Mouse (Mus musculus) limb, embryonic 15.5 days (tissue): ENCODE measurements around the gene Dclk2. TPM values are rescaled to one million over a fixed set of nuclear protein-coding genes. Genes with fewer than 3 reads are reported as not detected.

Source experiments
- ATAC-seq: fragments of 200-750 bp; cut with Nextera tagmentation; 2 replicates; pipeline ENCODE4 v1.8.0; 2017; ENCODE audit warnings: low read depth, moderate TSS enrichment; ENCODE audit not compliant: insufficient number of reproducible peaks, low FRiP score, low TSS enrichment
- H3K27ac ChIP-seq: fragments of 300-500 bp; sonication (generic); 2 replicates; pipeline ENCODE4 v1.5.1; 2015; ENCODE audit warnings: moderate library complexity, mild to moderate bottlenecking, inconsistent platforms
- H3K27me3 ChIP-seq: fragments of 300-500 bp; sonication (generic); 2 replicates; pipeline ENCODE4 v1.6.1; 2015; ENCODE audit warnings: inconsistent platforms
- H3K36me3 ChIP-seq: fragments of 300-500 bp; sonication (generic); 2 replicates; pipeline ENCODE4 v1.6.1; 2015; ENCODE audit warnings: inconsistent platforms
- H3K4me1 ChIP-seq: fragments of 300-500 bp; sonication (generic); 2 replicates; pipeline ENCODE4 v1.6.1; 2015; ENCODE audit warnings: inconsistent platforms
- H3K4me2 ChIP-seq: fragments of 300-500 bp; sonication (generic); 2 replicates; pipeline ENCODE4 v1.6.1; 2015; ENCODE audit warnings: mild to moderate bottlenecking, inconsistent platforms
- H3K4me3 ChIP-seq: fragments of 300-500 bp; sonication (generic); 2 replicates; pipeline ENCODE4 v1.5.1; 2015; ENCODE audit warnings: mild to moderate bottlenecking, inconsistent platforms
- H3K9ac ChIP-seq: fragments of 300-500 bp; sonication (generic); 2 replicates; pipeline ENCODE4 v1.6.1; 2015; ENCODE audit warnings: inconsistent platforms
- H3K9me3 ChIP-seq: fragments of 300-500 bp; sonication (generic); 2 replicates; pipeline ENCODE4 v1.6.1; 2016; ENCODE audit warnings: inconsistent platforms
- WGBS: fragments of 180-500 bp; shearing (Covaris S2); methylation state at CpG from one replicate; pipeline ENCODE4 v1.1.7; 2015; 5-methylcytosine and 5-hydroxymethylcytosine counted together
- polyA plus RNA-seq: library from polyadenylated mRNA; unstranded; fragments of >200 nt; fragmentation: Nextera tagmentation; extraction: Ambion mirVana; gene quantifications from 2 replicates; pipeline ENCODE4 v1.2.1, GENCODE M21; 2015

Gene Dclk2
- polyA plus RNA-seq, 1 experiment from 2014 or later: 4.5 TPM

DNA sequence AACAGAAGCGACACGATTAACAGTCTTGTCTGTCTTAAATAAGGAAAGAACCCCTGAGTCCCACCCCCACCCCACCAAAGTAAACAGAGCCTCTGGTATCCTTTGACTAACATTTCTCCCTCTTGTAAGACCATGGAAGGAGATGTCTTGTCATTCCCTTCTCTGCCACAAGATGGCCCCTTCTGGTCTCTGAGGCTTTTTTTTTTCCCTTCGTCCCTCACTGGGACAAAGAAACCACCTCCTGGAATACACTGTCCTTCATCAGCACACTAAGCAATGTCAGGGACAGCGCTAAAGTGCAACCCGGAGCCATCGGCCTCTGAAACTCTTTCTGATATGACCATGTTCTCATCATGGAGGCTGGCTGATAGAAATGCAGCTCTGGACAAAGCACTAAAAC is 131.9 kb downstream of the Dclk2 start:
- H3K27ac ChIP-seq: no peak overlapping the region
- H3K4me2 ChIP-seq: no peak overlapping the region
- ATAC-seq: no peak

DNA sequence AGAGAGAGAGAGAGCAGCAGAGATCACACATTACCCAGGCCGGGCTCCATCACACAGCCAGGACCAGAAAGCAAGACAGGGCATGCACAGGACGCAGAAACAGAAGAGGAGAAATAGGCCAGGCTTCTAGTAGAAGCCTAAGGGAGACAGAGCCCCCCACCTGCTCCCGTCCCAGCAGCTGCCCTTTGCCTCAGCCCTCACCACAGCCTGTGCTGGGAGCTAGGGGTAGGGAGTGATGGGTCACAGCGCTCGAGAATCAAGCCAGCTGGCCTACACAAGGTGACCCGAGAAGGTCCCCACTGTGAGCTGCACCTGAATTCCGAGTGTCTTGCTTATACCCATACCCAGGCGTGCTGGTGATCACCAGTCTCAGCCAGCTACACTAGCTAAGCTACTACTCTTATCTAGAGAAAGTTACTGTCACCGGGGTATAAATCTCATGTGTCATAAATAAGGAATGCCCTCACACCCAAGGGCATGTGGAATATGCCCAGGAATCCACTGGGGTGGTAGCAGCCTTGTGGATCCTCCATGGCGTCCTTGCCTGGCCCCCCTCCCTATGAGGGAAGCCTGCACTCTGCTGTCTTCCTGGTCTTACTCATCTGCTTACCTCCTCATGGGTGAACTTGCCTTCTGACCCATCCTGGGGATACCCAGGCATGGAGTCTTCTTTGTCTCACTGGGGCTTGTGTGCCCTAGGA is 133.1 kb downstream of the Dclk2 start:
- Histone ChIP-seq H3K4me3 (no peak overlapping the region), H3K36me3 (0 out of 2 replicates have a peak, but pooled peaks cover 2% of the 10 kb centered on the region), H3K9me3 (no peaks in the 10 kb centered on the region), H3K4me1 (peaks cover 30% of the 10 kb centered on the region), H3K27ac (peak overlapping the region; percentile 47; the same call in 1 of the 2 replicates), H3K27me3 (no peaks in the 10 kb centered on the region), H3K4me2 (no peak overlapping the region), H3K9ac (no peak overlapping the region)
- 75% methylated on average over 10 of the region's 10 CpGs for WGBS
- no peak for ATAC-seq

More for the DNA sequence above, 131.9 kb downstream of the Dclk2 start:
- no peaks in the 10 kb centered on the region for H3K9me3 ChIP-seq
- H3K4me1 ChIP-seq: peaks cover 32% of the 10 kb centered on the region
- no peak overlapping the region for H3K9ac ChIP-seq
- H3K27me3 ChIP-seq: no peaks in the 10 kb centered on the region
- H3K36me3 ChIP-seq: no peaks in the 10 kb centered on the region
- WGBS: 53% methylated on average over 6 of the region's 6 CpGs
- no peak overlapping the region for H3K4me3 ChIP-seq

DNA sequence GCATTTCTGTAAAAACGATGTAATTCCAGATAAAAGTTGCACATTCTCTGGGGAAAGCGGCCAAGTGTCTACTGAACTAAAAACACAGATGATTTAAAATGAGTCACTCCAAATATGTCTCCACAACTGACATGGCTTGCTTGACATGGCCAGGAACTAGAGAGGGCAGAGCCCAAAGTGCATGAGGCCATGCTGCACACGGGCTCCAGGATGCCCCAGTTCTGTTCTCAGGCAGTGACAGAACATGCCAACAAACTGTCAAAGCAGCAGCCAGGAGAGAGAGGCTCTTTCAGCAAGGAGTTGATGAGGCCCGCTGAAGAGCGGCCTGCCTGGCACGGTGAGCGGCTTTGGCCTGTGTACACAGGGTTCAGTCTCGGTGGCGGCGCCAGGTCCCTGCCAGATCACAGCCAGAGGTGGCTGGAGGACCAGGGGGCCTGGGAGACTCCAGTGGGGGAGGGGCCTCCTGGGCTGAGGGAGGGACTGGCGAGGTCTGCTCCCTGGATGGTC is 133.8 kb downstream of the Dclk2 start:
- ATAC-seq: peak; percentile 38; the same call in 1 of the 2 replicates

DNA sequence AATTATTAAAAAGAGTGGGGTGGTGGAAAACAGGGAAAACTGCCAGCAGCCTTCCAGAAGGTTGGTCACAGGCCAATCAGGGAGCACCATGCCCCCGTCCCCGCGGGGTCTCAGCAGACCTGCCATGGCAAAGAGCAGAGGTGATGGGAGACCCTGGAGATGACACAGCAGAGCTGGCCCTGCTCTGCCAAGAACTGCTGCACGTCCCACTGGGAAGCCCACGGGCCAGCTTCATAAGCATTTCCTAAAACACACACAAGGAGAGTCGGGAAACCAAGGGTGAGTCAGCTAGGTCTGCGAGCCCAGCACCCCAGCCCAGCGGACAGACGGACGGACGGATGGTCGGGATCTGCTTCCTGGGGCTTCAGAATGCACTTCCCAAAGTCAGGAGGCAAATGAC is 134.4 kb downstream of the Dclk2 start:
- ATAC-seq: no peak

More for the DNA sequence above, 133.8 kb downstream of the Dclk2 start:
- peaks cover 30% of the 10 kb centered on the region for H3K4me1 ChIP-seq
- WGBS: 46% methylated on average over 11 of the region's 11 CpGs
- H3K9me3 ChIP-seq: no peaks in the 10 kb centered on the region
- H3K27ac ChIP-seq: peak overlapping the region; percentile 47; the same call in 1 of the 2 replicates
- H3K9ac ChIP-seq: no peak overlapping the region
- H3K4me3 ChIP-seq: no peak overlapping the region
- no peak overlapping the region for H3K4me2 ChIP-seq
- no peaks in the 10 kb centered on the region for H3K27me3 ChIP-seq
- 0 out of 2 replicates have a peak, but pooled peaks cover 2% of the 10 kb centered on the region for H3K36me3 ChIP-seq

DNA sequence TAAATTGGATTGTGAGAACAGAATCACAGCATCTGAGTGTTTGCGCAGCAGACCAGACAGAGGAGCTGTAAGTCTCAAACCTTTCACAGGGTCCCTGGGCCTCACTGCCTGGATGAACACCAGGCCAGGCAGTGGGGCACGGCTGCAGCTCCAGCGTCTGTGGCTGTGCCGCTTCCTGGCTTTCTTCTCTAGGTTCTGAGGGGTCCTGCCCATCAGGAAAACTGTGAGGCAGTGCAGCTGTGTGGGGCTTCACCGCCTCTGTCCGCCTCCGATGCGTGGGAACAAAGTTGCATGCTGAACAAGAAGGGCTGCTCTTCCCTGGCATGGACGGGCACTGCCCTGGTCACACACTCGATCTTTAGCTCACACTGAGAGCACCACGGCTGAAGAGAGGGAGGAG is 135.7 kb downstream of the Dclk2 start:
- Histone ChIP-seq H3K4me3 (no peak overlapping the region), H3K9me3 (no peaks in the 10 kb centered on the region), H3K27ac (no peak overlapping the region), H3K36me3 (0 out of 2 replicates have a peak, but pooled peaks cover 2% of the 10 kb centered on the region), H3K4me2 (no peak overlapping the region), H3K4me1 (peaks cover 24% of the 10 kb centered on the region), H3K27me3 (no peaks in the 10 kb centered on the region), H3K9ac (no peak overlapping the region)
- ATAC-seq: no peak
- WGBS: 76% methylated on average over 11 of the region's 11 CpGs

More for the DNA sequence above, 134.4 kb downstream of the Dclk2 start:
- 80% methylated on average over 12 of the region's 12 CpGs for WGBS
- H3K27me3 ChIP-seq: no peaks in the 10 kb centered on the region
- H3K4me1 ChIP-seq: peaks cover 30% of the 10 kb centered on the region
- no peak overlapping the region for H3K4me3 ChIP-seq
- no peaks in the 10 kb centered on the region for H3K9me3 ChIP-seq
- H3K27ac ChIP-seq: no peak overlapping the region; the same call in 1 of the 2 replicates
- H3K36me3 ChIP-seq: 0 out of 2 replicates have a peak, but pooled peaks cover 2% of the 10 kb centered on the region
- no peak overlapping the region for H3K9ac ChIP-seq
- H3K4me2 ChIP-seq: no peak overlapping the region

DNA sequence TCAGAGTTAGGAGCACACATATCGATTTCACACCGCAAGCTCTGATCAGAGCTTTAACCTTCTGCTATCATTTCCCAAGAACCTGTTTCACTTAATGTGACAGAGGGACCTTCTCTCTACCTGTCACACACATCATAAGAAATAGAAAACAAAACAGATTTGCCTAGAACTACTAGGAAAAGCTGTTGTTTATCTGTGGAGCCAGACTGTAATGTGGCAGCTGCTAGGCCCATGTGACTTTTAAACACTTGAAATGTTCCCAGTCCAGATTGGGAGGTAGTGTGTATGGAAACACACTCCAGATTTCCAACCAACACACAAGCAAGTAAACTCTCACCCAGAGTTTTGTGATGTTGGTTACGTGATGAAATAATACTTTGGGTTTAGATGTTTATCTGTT is 136.6 kb downstream of the Dclk2 start:
- no peak overlapping the region for H3K27ac ChIP-seq
- peaks cover 22% of the 10 kb centered on the region for H3K4me1 ChIP-seq
- H3K36me3 ChIP-seq: 0 out of 2 replicates have a peak, but pooled peaks cover 2% of the 10 kb centered on the region
- H3K4me3 ChIP-seq: no peak overlapping the region
- WGBS: 90% methylated on average over 3 of the region's 3 CpGs
- no peak overlapping the region for H3K4me2 ChIP-seq
- no peak for ATAC-seq
- H3K27me3 ChIP-seq: no peaks in the 10 kb centered on the region
- no peaks in the 10 kb centered on the region for H3K9me3 ChIP-seq
- H3K9ac ChIP-seq: no peak overlapping the region

DNA sequence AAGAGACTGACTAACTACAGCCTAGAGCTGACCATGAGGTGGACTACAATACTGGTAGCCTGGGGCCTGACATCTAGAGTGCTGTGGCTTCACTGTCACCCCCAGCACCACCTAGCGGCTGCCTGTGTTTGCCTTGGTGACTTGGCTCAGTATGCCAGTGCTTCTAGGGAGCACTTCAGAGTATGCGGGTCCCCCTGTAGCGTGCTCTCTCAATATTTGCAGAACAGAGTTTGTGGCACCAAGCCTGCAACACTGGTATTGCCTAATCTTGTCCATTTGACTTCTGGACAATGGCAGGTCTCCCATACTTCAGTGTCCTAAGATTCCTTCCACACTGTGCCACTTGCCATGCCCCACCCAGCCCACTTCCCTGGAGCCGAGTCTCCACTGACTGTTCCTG is 140.9 kb downstream of the Dclk2 start:
- Histone ChIP-seq H3K27ac (no peak overlapping the region), H3K36me3 (0 out of 2 replicates have a peak, but pooled peaks cover 2% of the 10 kb centered on the region), H3K4me1 (0 out of 2 replicates have a peak, but pooled peaks cover 4% of the 10 kb centered on the region), H3K9ac (no peak overlapping the region), H3K4me3 (no peak overlapping the region), H3K9me3 (no peaks in the 10 kb centered on the region), H3K27me3 (no peaks in the 10 kb centered on the region), H3K4me2 (no peak overlapping the region)
- 78% methylated on average over 4 of the region's 4 CpGs for WGBS
- ATAC-seq: no peak

DNA sequence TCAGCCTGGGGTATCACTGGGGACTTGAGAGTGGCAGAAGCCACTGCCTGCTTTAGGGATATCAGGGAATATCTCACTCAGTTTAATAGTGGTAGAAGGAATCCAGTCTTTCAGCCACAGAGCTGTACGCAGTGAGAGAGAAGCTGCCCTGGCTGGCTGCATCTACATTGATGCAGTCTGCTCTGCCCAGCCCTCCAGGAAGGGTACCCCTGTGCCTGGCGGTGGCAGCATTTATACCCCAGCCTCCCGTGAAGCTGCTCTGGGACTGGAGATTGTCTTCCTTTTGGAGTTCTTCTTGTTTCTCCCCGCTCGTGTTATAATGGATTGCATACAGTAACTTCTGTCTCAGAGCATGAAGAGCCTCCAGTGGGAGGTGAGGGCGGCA is 145.2 kb downstream of the Dclk2 start:
- Histone ChIP-seq H3K4me3 (no peak overlapping the region), H3K27me3 (no peaks in the 10 kb centered on the region), H3K4me2 (no peak overlapping the region), H3K27ac (no peak overlapping the region), H3K36me3 (no peaks in the 10 kb centered on the region), H3K9me3 (no peaks in the 10 kb centered on the region), H3K4me1 (0 out of 2 replicates have a peak, but pooled peaks cover 4% of the 10 kb centered on the region), H3K9ac (no peak overlapping the region)
- WGBS: 75% methylated on average over 6 of the region's 6 CpGs
- no peak for ATAC-seq

DNA sequence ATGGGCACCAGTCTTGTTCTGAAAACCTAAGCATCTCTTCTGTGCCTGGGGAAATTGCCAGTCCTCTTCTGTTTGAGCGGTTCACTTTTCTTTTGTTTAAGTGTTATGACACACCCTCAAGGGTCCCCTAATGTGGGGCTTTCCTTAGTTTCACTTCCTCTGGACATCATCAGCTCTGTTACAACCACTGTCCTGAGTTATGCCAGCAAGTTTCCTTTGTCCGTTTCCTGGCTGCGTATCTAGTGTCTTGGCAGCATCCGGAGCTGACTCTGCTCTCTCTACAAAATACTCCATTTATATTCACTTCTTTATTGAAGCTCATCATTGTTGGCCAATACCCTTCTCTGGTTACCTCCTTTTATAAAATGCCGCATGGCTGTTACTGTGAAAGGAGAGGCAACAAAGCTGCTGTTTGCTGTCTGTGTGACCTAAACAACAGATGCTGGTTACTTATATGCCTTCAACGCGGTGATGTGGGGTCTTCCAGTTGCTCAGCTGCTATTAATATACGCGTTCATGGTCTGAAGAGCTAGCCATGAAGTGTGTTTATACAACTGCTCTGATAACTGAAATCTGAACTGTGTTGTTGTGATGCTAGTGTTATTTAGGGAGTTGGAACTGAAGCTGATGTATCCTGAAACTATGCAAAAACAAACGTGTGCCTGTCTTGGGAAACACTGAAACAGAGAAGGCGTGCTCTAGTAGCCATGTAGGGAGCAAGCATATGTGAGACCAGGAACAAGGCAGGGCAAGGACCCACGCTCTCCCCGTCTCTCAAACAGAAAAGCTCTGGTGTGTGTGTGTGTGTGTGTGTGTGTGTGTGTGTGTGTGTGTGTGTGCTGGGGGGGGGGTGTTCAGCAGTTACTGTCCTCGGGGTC is 145.8 kb downstream of the Dclk2 start:
- Histone ChIP-seq H3K4me1 (0 out of 2 replicates have a peak, but pooled peaks cover 4% of the 10 kb centered on the region), H3K4me2 (no peak overlapping the region), H3K4me3 (no peak overlapping the region), H3K27me3 (no peaks in the 10 kb centered on the region), H3K9ac (no peak overlapping the region), H3K9me3 (no peaks in the 10 kb centered on the region), H3K36me3 (no peaks in the 10 kb centered on the region), H3K27ac (0 out of 2 replicates have a peak overlapping the region, but pooled peaks have one; percentile 5)
- WGBS: 69% methylated on average over 14 of the region's 14 CpGs
- no peak for ATAC-seq

DNA sequence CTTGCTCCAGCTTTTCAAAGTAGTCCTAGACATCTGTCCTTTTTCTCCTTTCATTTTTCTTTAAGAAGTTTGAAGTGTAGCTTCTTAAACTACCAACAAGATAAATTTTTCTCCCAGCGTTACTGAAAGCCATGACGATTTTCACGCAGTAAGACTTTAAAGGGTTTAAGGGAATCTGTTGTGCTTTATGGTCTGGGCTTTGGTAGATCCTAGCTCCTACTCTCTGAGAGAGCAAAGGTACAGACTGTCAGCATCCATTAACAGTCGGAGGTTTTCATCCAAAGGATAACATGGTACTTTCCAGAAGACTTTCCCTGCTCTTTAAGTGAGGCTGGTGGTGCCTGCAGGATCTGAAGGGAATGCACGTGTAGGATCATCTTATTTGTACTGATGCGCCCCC is 151.7 kb downstream of the Dclk2 start:
- H3K36me3 ChIP-seq: no peaks in the 10 kb centered on the region
- no peak overlapping the region for H3K4me3 ChIP-seq
- H3K4me1 ChIP-seq: peaks cover 5% of the 10 kb centered on the region
- peak overlapping the region; percentile 19; the same call in 1 of the 2 replicates for H3K4me2 ChIP-seq
- H3K9ac ChIP-seq: no peak overlapping the region
- no peaks in the 10 kb centered on the region for H3K27me3 ChIP-seq
- no peak overlapping the region for H3K27ac ChIP-seq
- WGBS: 48% methylated on average over 6 of the region's 6 CpGs
- H3K9me3 ChIP-seq: no peaks in the 10 kb centered on the region
- ATAC-seq: no peak

DNA sequence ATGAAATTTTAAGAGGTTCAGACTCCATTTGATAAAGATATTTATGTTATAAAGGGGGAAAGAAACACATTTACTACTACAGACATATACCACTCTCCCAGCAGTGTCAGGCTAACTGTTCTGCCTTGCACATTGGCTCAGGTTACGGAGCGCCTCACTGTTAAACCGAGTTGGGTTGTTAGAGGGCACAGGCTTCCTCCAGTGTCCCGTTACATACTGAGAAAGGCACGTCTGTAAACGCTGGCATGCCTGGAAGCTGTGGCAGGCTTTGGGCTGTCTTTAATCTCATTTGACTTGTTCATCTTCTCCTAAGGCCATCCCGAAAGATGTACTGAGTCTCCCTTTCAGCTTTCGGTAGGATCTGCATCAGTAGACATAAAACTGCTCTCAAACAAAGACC is 152.1 kb downstream of the Dclk2 start:
- H3K4me2 ChIP-seq: peak overlapping the region; percentile 19; the same call in 1 of the 2 replicates
- no peak overlapping the region for H3K4me3 ChIP-seq
- H3K27me3 ChIP-seq: no peaks in the 10 kb centered on the region
- WGBS: 14% methylated on average over 8 of the region's 8 CpGs
- no peaks in the 10 kb centered on the region for H3K9me3 ChIP-seq
- H3K9ac ChIP-seq: no peak overlapping the region
- peaks cover 5% of the 10 kb centered on the region for H3K4me1 ChIP-seq
- no peak overlapping the region for H3K27ac ChIP-seq
- no peak for ATAC-seq
- H3K36me3 ChIP-seq: no peaks in the 10 kb centered on the region
